Mouse (Mus musculus) forebrain, embryonic 14.5 days (tissue): ENCODE measurements around the gene Ptgds. TPM values are rescaled to one million over a fixed set of nuclear protein-coding genes. Genes with fewer than 3 reads are reported as not detected.

ENCODE experiments used
- ATAC-seq: fragments of 200-750 bp; cut with Nextera tagmentation; 2 replicates; pipeline ENCODE4 v1.8.0; 2017; ENCODE audit warnings: mild to moderate bottlenecking, moderate library complexity
- DNase-seq: peaks from one replicate; pipeline ENCODE4 v3.0.0-alpha.2; 2015; ENCODE audit warnings: low spot score
- H3K27ac ChIP-seq: fragments of 300-500 bp; sonication (generic); 2 replicates; pipeline ENCODE4 v1.5.1; 2014; ENCODE audit warnings: low read depth, mild to moderate bottlenecking, control low read depth, low read length, moderate library complexity
- H3K27me3 ChIP-seq: fragments of 300-500 bp; sonication (generic); replicated peaks from 2 replicates; pipeline ENCODE4 v1.6.1; 2014; ENCODE audit warnings: low read length, control low read depth, mixed read lengths; ENCODE audit not compliant: control insufficient read depth, insufficient read depth
- H3K36me3 ChIP-seq: fragments of 300-500 bp; sonication (generic); 2 replicates; pipeline ENCODE4 v1.6.1; 2014; ENCODE audit warnings: low read length, control low read depth; ENCODE audit not compliant: control insufficient read depth, insufficient read depth
- H3K4me1 ChIP-seq: fragments of 300-500 bp; sonication (generic); 2 replicates; pipeline ENCODE4 v1.6.1; 2014; ENCODE audit warnings: antibody characterized with exemption, low read length, control low read depth; ENCODE audit not compliant: control insufficient read depth, insufficient read depth
- H3K4me2 ChIP-seq: fragments of 300-500 bp; sonication (generic); 2 replicates; pipeline ENCODE4 v1.6.1; 2014; ENCODE audit warnings: mild to moderate bottlenecking, control low read depth, low read length
- H3K4me3 ChIP-seq: fragments of 300-500 bp; sonication (generic); 2 replicates; pipeline ENCODE4 v1.5.1; 2014; ENCODE audit warnings: low read depth, low read length, control low read depth
- H3K9ac ChIP-seq: fragments of 300-500 bp; sonication (generic); 2 replicates; pipeline ENCODE4 v1.6.1; 2014; ENCODE audit warnings: mild to moderate bottlenecking, low read length, control low read depth, moderate library complexity
- H3K9me3 ChIP-seq: fragments of 300-500 bp; sonication (generic); replicated peaks from 2 replicates; pipeline ENCODE4 v1.6.1; 2016; ENCODE audit warnings: low read length, control low read depth, mixed read lengths; ENCODE audit not compliant: control insufficient read depth
- WGBS: fragments of 180-500 bp; shearing (Covaris S2); extraction: QIAGEN DNeasy Blood & Tissue Kit; methylation state at CpG from one replicate; pipeline ENCODE4 v1.1.7; 2014; 5-methylcytosine and 5-hydroxymethylcytosine counted together
- polyA plus RNA-seq: library from polyadenylated mRNA; unstranded; fragments of >200 nt; fragmentation: Nextera tagmentation; extraction: Ambion mirVana; gene quantifications from 2 replicates; pipeline ENCODE4 v1.2.1, GENCODE M21; 2014

The Ptgds gene
- polyA plus RNA-seq, 1 experiment from 2014 or later: 170 TPM

GRCm38 (mm10) chr2:25458911-25459310, 10.9 kb downstream of the Ptgds start:
- Histone ChIP-seq H3K9me3 (no peaks in the 10 kb centered on the region), H3K27ac (no peak overlapping the region), H3K36me3 (peaks cover 20% of the 10 kb centered on the region), H3K4me2 (no peak overlapping the region), H3K4me1 (peaks cover 11% of the 10 kb centered on the region), H3K9ac (no peak overlapping the region), H3K27me3 (no peaks in the 10 kb centered on the region), H3K4me3 (no peak overlapping the region)
- ATAC-seq (no peak), DNase-seq (no peak)
- WGBS: 72% methylated on average over 5 of the region's 5 CpGs

DNA sequence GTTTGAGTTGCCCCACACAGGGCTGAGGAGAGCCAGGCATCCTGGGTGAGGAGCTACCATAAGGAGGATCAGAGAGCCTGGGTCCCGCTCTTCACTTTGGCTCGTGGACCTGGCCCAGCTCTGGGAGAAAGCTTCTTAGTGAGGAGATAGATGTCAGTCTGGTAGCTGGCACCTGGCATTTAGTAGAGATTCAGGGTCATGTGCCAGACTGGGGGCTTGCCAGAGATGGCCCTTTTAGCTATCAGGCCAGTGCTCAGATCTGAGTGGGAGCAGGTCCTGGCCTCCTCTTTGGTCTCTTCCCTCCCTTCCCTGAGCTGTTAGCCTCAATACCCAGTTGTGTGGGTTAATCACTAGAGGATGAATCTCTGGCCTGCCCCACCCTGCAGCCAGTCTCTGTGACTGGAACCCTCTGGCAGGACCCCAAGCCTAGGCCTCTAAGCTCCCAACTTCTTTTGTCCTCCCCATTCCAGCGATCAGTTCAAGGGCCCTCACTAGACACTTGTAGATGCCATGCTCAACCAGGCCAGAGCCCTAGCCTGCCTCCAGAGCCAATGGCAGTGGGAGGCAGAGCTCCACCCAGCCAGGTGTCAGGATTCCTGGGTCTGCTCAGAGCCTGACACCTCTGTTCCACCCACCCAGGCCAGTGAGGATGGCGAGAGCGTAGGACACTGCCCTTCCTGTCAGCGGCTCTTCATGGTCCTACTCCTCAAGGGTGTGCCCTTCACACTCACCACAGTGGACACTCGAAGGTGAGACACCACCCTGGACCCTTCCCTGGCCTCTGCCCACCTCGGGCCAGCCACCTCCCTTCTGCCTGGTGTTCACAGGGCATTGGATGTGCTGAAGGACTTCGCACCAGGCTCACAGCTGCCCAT, 12.6 kb downstream of the Ptgds start:
- 88% methylated on average over 9 of the region's 9 CpGs for WGBS
- ATAC-seq: no peak

GRCm38 (mm10) chr2:25456205-25456953, 13.5 kb downstream of the Ptgds start, which contains the start of gene Clic3:
TSS of gene Clic3 (plus strand) at chr2:25456838.
- Histone ChIP-seq H3K27ac (no peak within 1 kb of the TSS), H3K4me3 (no peak within 1 kb of the TSS), H3K9ac (no peak within 1 kb of the TSS), H3K9me3 (no peaks in the 10 kb centered on the region), H3K4me2 (no peak within 1 kb of the TSS), H3K4me1 (peaks cover 10% of the 10 kb centered on the region), H3K27me3 (no peaks in the 10 kb centered on the region), H3K36me3 (peaks cover 20% of the 10 kb centered on the region)
- DNase-seq (no peak), ATAC-seq (no peak)
- WGBS: 65% methylated on average over 14 of the region's 14 CpGs

More for the DNA sequence above, 12.6 kb downstream of the Ptgds start:
- H3K36me3 ChIP-seq: peaks cover 20% of the 10 kb centered on the region
- H3K9ac ChIP-seq: no peak overlapping the region
- no peak overlapping the region for H3K4me2 ChIP-seq
- H3K27ac ChIP-seq: no peak overlapping the region
- H3K4me1 ChIP-seq: peaks cover 11% of the 10 kb centered on the region
- DNase-seq: no peak
- no peaks in the 10 kb centered on the region for H3K27me3 ChIP-seq
- H3K4me3 ChIP-seq: no peak overlapping the region
- H3K9me3 ChIP-seq: no peaks in the 10 kb centered on the region

GRCm38 (mm10) chr2:25452951-25453350, 16.9 kb downstream of the Ptgds start:
- WGBS: 42% methylated on average over 1 of the region's 1 CpGs
- no peak overlapping the region for H3K4me2 ChIP-seq
- ATAC-seq (no peak), DNase-seq (no peak)
- no peaks in the 10 kb centered on the region for H3K4me1 ChIP-seq
- no peak overlapping the region for H3K27ac ChIP-seq
- no peaks in the 10 kb centered on the region for H3K27me3 ChIP-seq
- H3K36me3 ChIP-seq: peaks cover 19% of the 10 kb centered on the region
- H3K9ac ChIP-seq: no peak overlapping the region
- no peak overlapping the region for H3K4me3 ChIP-seq
- H3K9me3 ChIP-seq: no peaks in the 10 kb centered on the region

DNA sequence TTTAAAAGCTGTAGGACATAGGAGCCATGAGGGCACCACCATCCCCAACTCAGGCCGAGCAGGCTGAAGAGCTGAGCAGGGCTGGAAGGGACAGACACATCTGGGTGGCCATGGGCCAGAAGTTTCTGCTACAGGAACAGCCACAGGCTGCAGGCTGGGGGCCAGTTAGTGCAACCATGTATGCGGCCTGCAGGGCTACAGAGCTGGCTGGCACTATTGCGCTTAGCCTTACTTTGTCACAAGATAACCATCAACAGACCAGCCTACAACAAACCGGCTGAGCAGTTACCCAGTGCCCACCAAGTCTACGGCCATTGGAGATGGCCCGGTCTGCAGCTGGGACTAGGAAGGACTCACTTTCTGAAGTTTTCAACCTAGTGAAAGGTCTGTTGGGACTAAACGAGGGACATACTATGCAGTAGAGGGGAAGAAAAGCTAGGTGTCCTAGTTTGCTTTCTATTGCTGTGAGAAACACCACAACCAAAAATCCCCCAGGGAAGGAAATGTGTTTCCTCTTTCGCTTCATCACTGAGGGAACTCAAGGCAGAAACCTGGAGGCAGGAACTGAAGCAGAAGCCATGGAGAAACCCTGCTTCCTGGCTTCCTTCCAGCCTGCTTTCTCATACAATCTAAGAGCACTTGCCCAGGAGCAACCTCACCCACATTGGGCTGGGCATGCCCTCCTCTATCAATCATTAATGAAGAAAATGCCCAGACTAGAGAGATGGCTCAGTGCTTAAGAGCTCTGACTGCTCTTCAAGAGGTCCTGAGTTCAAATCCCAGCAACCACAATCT, 18.8 kb downstream of the Ptgds start:
- 86% methylated on average over 8 of the region's 8 CpGs for WGBS
- no peaks in the 10 kb centered on the region for H3K27me3 ChIP-seq
- DNase-seq: no peak
- H3K4me3 ChIP-seq: no peak overlapping the region
- H3K4me2 ChIP-seq: no peak overlapping the region
- H3K4me1 ChIP-seq: no peaks in the 10 kb centered on the region
- no peaks in the 10 kb centered on the region for H3K9me3 ChIP-seq
- H3K27ac ChIP-seq: no peak overlapping the region
- no peak overlapping the region for H3K9ac ChIP-seq
- ATAC-seq: no peak
- peaks cover 30% of the 10 kb centered on the region for H3K36me3 ChIP-seq

DNA sequence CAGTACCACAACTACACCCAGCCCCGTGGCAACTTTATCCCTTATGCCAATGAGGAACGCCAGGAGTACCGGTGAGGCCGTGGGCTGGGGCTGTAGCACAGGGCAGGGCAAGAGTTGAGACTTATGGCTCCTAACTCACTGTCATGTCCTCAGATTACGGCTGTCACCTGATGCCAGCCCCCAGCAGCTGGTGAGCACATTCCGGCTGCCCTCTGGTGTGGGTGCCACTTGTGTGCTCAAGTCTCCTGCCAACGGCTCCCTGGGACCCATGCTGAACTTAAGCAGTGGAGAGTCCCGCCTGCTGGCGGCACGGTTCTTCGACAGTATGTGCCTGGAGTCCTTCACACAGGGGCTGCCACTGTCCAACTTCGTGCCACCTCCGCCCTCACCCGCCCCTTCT, 27.2 kb downstream of the Ptgds start:
- Histone ChIP-seq H3K4me3 (no peak overlapping the region), H3K4me2 (no peak overlapping the region), H3K9me3 (no peaks in the 10 kb centered on the region), H3K9ac (no peak overlapping the region), H3K27me3 (no peaks in the 10 kb centered on the region), H3K4me1 (no peaks in the 10 kb centered on the region), H3K27ac (no peak overlapping the region), H3K36me3 (peaks cover 95% of the 10 kb centered on the region)
- no peak for DNase-seq
- ATAC-seq: no peak
- 92% methylated on average over 14 of the region's 14 CpGs for WGBS

- H3K4me1 ChIP-seq: no peaks in the 10 kb centered on the region
- no peak overlapping the region for H3K9ac ChIP-seq
- WGBS: 89% methylated on average over 20 of the region's 20 CpGs
- no peak for DNase-seq
- H3K4me2 ChIP-seq: no peak overlapping the region
- ATAC-seq: no peak
- peaks cover 95% of the 10 kb centered on the region for H3K36me3 ChIP-seq
- no peaks in the 10 kb centered on the region for H3K27me3 ChIP-seq
- H3K9me3 ChIP-seq: no peaks in the 10 kb centered on the region
- H3K27ac ChIP-seq: no peak overlapping the region
- no peak overlapping the region for H3K4me3 ChIP-seq
These were observed 28.8 kb downstream of the Ptgds start for GRCm38 (mm10) chr2:25441067-25441466.

DNA sequence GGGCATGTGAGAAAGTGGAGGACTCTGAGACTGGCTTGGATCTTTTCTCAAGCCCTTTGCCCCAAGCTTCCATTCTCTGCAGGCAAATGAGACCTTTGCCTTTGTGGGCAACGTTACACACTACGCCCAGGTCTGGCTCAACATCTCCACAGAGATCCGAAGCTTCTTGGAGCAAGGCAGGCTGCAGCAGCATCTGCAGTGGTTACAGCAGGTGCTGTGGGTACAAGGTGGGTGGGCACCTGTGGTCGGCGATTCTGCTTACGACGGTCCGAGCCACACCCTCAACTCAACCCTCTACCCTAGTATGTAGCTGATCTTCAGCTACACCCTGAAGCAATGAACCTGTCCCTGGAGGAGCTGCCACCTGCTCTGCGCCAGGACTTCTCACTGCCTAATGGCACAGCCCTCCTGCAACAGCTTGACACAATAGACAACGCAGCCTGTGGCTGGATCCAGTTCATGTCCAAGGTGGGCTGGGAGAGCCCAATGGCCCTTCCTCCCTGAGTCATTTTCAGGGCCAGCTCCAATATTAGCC, 33.5 kb downstream of the Ptgds start:
- no peak overlapping the region for H3K9ac ChIP-seq
- no peak for ATAC-seq
- no peaks in the 10 kb centered on the region for H3K4me1 ChIP-seq
- H3K27ac ChIP-seq: no peak overlapping the region
- WGBS: 96% methylated on average over 10 of the region's 10 CpGs
- H3K27me3 ChIP-seq: no peaks in the 10 kb centered on the region
- no peak for DNase-seq
- no peaks in the 10 kb centered on the region for H3K9me3 ChIP-seq
- H3K4me2 ChIP-seq: no peak overlapping the region
- H3K4me3 ChIP-seq: no peak overlapping the region
- H3K36me3 ChIP-seq: peaks cover 81% of the 10 kb centered on the region
